Mouse (Mus musculus): Measurements from ENCODE around the gene Tspan17.
"Not testable (repeated sequence)": the region's sequence is repeated elsewhere in the genome, so short reads cannot be mapped to it uniquely, and the experiment has no call there.

The Tspan17 gene

GRCm38 (mm10) chr13:54760906-54761305, 28.3 kb upstream of the Tspan17 start:
- DNase-seq (ENCODE audit: low spot score in 2 of 2): no peak

- no peak for DNase-seq (ENCODE audit: low spot score in 2 of 2)
Observed at GRCm38 (mm10) chr13:54765281-54766191, 23.6 kb upstream of the Tspan17 start.

- no peak for DNase-seq (ENCODE audit: low spot score in 2 of 2)
Observed at GRCm38 (mm10) chr13:54766192-54766768, 22.9 kb upstream of the Tspan17 start, which contains the start of gene Sncb. Gene Sncb (minus strand): TSS chr13:54766595.

- no peak for DNase-seq (ENCODE audit: low spot score in 2 of 2)
Observed at GRCm38 (mm10) chr13:54767012-54767411, 22.2 kb upstream of the Tspan17 start.

GRCm38 (mm10) chr13:54780592-54780991, 8.6 kb upstream of the Tspan17 start:
- peak in 1 of 2 experiments; percentile 40 for DNase-seq (ENCODE audit: low spot score in 2 of 2)

GRCm38 (mm10) chr13:54781086-54781485, 8.1 kb upstream of the Tspan17 start:
- DNase-seq (ENCODE audit: low spot score in 2 of 2): no peak

- DNase-seq (ENCODE audit: low spot score in 2 of 2): no peak
Observed at GRCm38 (mm10) chr13:54783235-54783634, 5.9 kb upstream of the Tspan17 start.

- DNase-seq (ENCODE audit: low spot score in 2 of 2): no peak
Observed at GRCm38 (mm10) chr13:54783698-54784097, 5.5 kb upstream of the Tspan17 start, which contains the start of gene Eif4e1b. Gene Eif4e1b (plus strand): TSS chr13:54783998.

- DNase-seq (ENCODE audit: low spot score in 2 of 2): not testable (repeated sequence)
Observed at GRCm38 (mm10) chr13:54787591-54787990, 1.6 kb upstream of the Tspan17 start.

- peak; percentile 47 to 55 for DNase-seq (ENCODE audit: low spot score in 2 of 2)
Observed at GRCm38 (mm10) chr13:54789561-54790397, 602 bp downstream of the Tspan17 start.

GRCm38 (mm10) chr13:54792259-54793230, 3.4 kb downstream of the Tspan17 start:
- DNase-seq (ENCODE audit: low spot score in 2 of 2): no peak

GRCm38 (mm10) chr13:54794002-54794577, 4.9 kb downstream of the Tspan17 start:
- DNase-seq (ENCODE audit: low spot score in 2 of 2): no peak

GRCm38 (mm10) chr13:54794843-54795242, 5.7 kb downstream of the Tspan17 start:
- DNase-seq (ENCODE audit: low spot score in 2 of 2): no peak

- peak in 1 of 2 experiments; percentile 20 for DNase-seq (ENCODE audit: low spot score in 2 of 2)
Observed at GRCm38 (mm10) chr13:54797356-54797755, 8.2 kb downstream of the Tspan17 start.

GRCm38 (mm10) chr13:54797861-54798643, 8.9 kb downstream of the Tspan17 start:
- no peak for DNase-seq (ENCODE audit: low spot score in 2 of 2)

- DNase-seq (ENCODE audit: low spot score in 2 of 2): no peak
Observed at GRCm38 (mm10) chr13:54798740-54799139, 9.6 kb downstream of the Tspan17 start.

GRCm38 (mm10) chr13:54799701-54800100, 10.5 kb downstream of the Tspan17 start:
- DNase-seq (ENCODE audit: low spot score in 2 of 2): peak; percentile 45 to 67

- DNase-seq (ENCODE audit: low spot score in 2 of 2): no peak
Observed at GRCm38 (mm10) chr13:54800206-54800605, 11.0 kb downstream of the Tspan17 start.

- DNase-seq (ENCODE audit: low spot score in 2 of 2): no peak
Observed at GRCm38 (mm10) chr13:54803010-54803409, 13.8 kb downstream of the Tspan17 start.

All from heart, adult 9 months (tissue).